Comparison of ENCODE assay signal across 34 mouse cellular contexts in the genomic region with DNA sequence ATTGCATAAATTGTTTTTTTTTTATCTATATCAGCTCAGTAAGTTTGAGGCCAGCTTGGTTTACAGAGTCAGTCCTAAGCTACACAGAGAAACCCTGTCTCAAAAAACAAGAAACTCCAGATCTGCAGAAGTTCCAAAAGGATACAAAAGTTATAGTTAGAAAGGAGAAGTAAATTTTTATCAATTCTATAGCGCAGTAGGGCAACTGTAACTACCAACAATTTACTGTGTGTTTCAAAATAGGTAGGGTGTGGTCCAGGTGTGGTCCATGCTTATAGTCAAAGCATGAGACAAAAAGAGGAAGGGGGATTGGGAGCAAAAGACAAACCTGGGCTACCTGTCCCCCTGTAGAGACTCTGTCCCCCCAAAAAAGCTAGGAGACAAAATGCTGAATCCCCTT. TPM values are rescaled to one million over a fixed set of nuclear protein-coding genes. Genes with fewer than 3 reads are reported as not detected.
"Had no signal": no experiment of that assay in that cellular context is flagged by ENCODE, and none has a peak within 500 bp of the region (broad histone marks: within the 10 kb centered on the region; RNA-seq: fewer than 3 reads in every experiment).

No protein-coding gene starts in this region.

- H3K36me3 ChIP-seq: heart, embryonic 12.5 days; heart, embryonic 13.5 days; heart, embryonic 15.5 days; hindbrain, embryonic 10.5 days; hindbrain, embryonic 12.5 days; hindbrain, embryonic 13.5 days; hindbrain, embryonic 15.5 days; intestine, embryonic 15.5 days; kidney, embryonic 15.5 days had no signal

- H3K9me3 ChIP-seq: heart, embryonic 12.5 days; heart, embryonic 13.5 days; heart, embryonic 15.5 days; hindbrain, embryonic 10.5 days; hindbrain, embryonic 12.5 days; hindbrain, embryonic 13.5 days; hindbrain, embryonic 15.5 days; intestine, embryonic 15.5 days; kidney, embryonic 15.5 days had no signal

- H3K4me3 ChIP-seq: heart, embryonic 12.5 days; heart, embryonic 13.5 days; heart, embryonic 15.5 days; hindbrain, embryonic 10.5 days; hindbrain, embryonic 12.5 days; hindbrain, embryonic 13.5 days; hindbrain, embryonic 15.5 days; intestine, embryonic 15.5 days; kidney, embryonic 15.5 days; layer of hippocampus, adult 2 months; left cerebral cortex, adult 2 months had no signal

- H3K27me3 ChIP-seq: heart, embryonic 12.5 days; heart, embryonic 13.5 days; heart, embryonic 15.5 days; hindbrain, embryonic 12.5 days; hindbrain, embryonic 13.5 days; hindbrain, embryonic 15.5 days; intestine, embryonic 15.5 days; kidney, embryonic 15.5 days had no signal

- DNase-seq: heart, postnatal 10 days; heart, postnatal 14 days; heart, postnatal 36 days; heart, postnatal 4 days; kidney, adult 11 months; kidney, adult 18-20 months; kidney, adult 2 months; kidney, adult 8-10 months; kidney, adult 9 months; kidney, postnatal 10 days; kidney, postnatal 14 days; kidney, postnatal 25 days; kidney, postnatal 36 days; kidney, postnatal 4 days; layer of hippocampus, adult 9-11 months; layer of hippocampus, postnatal 36 days had no signal

- H3K27ac ChIP-seq: heart, embryonic 13.5 days; heart, embryonic 15.5 days; hindbrain, embryonic 10.5 days; hindbrain, embryonic 12.5 days; hindbrain, embryonic 13.5 days; hindbrain, embryonic 14.5 days; hindbrain, embryonic 15.5 days; hindbrain, postnatal 0 days; intestine, embryonic 15.5 days; kidney, embryonic 15.5 days; kidney, postnatal 0 days; layer of hippocampus, adult 2 months; left cerebral cortex, adult 2 months had no signal

- H3K4me1 ChIP-seq: heart, embryonic 12.5 days; heart, embryonic 13.5 days; heart, embryonic 15.5 days; hindbrain, embryonic 10.5 days; hindbrain, embryonic 12.5 days; hindbrain, embryonic 13.5 days; hindbrain, embryonic 15.5 days; intestine, embryonic 15.5 days; kidney, embryonic 15.5 days had no signal

- H3K9ac ChIP-seq: heart, embryonic 12.5 days; heart, embryonic 13.5 days; heart, embryonic 15.5 days; hindbrain, embryonic 12.5 days; hindbrain, embryonic 13.5 days; hindbrain, embryonic 14.5 days; hindbrain, embryonic 15.5 days; intestine, embryonic 15.5 days; kidney, embryonic 15.5 days had no signal

RNA-seq across cellular contexts. Expression of a gene that starts 9.4 kb away (rescaled TPM):
- total RNA-seq: heart, postnatal 14 days; heart, postnatal 36 days; hematopoietic stem cell, adult 5-6 weeks had no signal
- polyA plus RNA-seq: inflammation-experienced regulatory T-cells, adult 6 months; intestine, embryonic 14.5 days; intestine, postnatal 0 days had no signal
